Mouse (Mus musculus) myocyte (in vitro differentiated cells): ENCODE data around the gene Deaf1.

ENCODE experiments used
- CEBPB ChIP-seq: IDR thresholded peaks from 2 replicates; pipeline ENCODE4 v1.6.1; 2011; ENCODE audit warnings: mild to moderate bottlenecking, moderate library complexity; ENCODE audit not compliant: poor library complexity, insufficient read depth, severe bottlenecking
- E2F4 ChIP-seq: IDR thresholded peaks from one replicate; pipeline ENCODE4 v1.6.1; 2011; ENCODE audit warnings: mild to moderate bottlenecking, control low read depth, moderate library complexity; ENCODE audit not compliant: insufficient read depth
- MYOD1 ChIP-seq, 3 experiments: IDR thresholded peaks; one replicate each; pipeline ENCODE4 v1.6.1; 2011; ENCODE audit warnings: control low read depth in 2 of 3, low read depth in 2 of 3, mild to moderate bottlenecking in 2 of 3, moderate library complexity in 1 of 3; ENCODE audit not compliant: insufficient read length in 2 of 3, control insufficient read depth in 1 of 3
- MYOG ChIP-seq, 3 experiments: IDR thresholded peaks; one replicate each; pipeline ENCODE4 v1.6.1; 2011; ENCODE audit warnings: control low read depth in 2 of 3, low read depth in 2 of 3, mild to moderate bottlenecking in 2 of 3; ENCODE audit not compliant: insufficient read length in 2 of 3, control insufficient read depth in 1 of 3, insufficient read depth in 1 of 3
- POLR2A ChIP-seq: IDR thresholded peaks from one replicate; pipeline ENCODE4 v1.6.1; 2011; ENCODE audit warnings: low read depth, mild to moderate bottlenecking, control low read depth, moderate library complexity; ENCODE audit not compliant: insufficient read length
- POLR2AphosphoS2 ChIP-seq: IDR thresholded peaks from one replicate; pipeline ENCODE4 v1.6.1; 2011; ENCODE audit warnings: low read depth, control low read depth; ENCODE audit not compliant: insufficient read length
- TCF12 ChIP-seq: IDR thresholded peaks from one replicate; pipeline ENCODE4 v1.6.1; 2011; ENCODE audit warnings: mild to moderate bottlenecking, control low read depth; ENCODE audit not compliant: poor library complexity, insufficient read depth, severe bottlenecking
- USF1 ChIP-seq: IDR thresholded peaks from one replicate; pipeline ENCODE4 v1.6.1; 2011; ENCODE audit warnings: low read depth, mild to moderate bottlenecking, control low read depth, moderate library complexity

DNA sequence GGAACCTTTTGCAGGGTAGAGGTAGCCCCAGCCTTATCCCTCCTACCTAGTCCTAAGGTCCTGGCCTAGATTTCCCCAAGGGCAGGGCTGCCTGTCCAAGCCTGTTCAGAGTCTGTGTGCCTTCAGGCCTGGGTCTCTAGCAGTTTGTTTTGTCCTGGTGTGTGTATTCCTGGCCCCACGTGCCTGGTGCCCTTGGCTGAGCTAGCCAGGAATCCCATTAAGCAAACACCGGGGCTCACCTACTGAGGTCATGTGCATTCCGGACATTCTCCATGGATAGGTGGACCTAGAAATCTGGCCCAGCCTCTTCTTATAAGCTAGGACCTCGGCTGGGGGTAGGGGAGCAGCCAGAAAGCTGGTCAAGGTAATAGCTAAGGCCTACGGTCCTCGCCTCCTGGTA lies 13.0 kb upstream of the Deaf1 start:
- TF ChIP-seq POLR2A (no peak), MYOD1 (IDR thresholded peaks at IDR 0.05; ENCODE audit: control insufficient read depth in 1 of 3, insufficient read length in 2 of 3, low read depth in 2 of 3) (no peak), CEBPB (no peak), E2F4 (no peak), MYOG (IDR thresholded peaks at IDR 0.05; ENCODE audit: control insufficient read depth in 1 of 3, insufficient read depth in 1 of 3, insufficient read length in 2 of 3, low read depth in 2 of 3) (no peak), USF1 (no peak), POLR2AphosphoS2 (no peak), TCF12 (no peak)
